Mouse (Mus musculus) hindbrain, embryonic 15.5 days (tissue): Measurements from ENCODE around the gene Asic3. TPM values are rescaled to one million over a fixed set of nuclear protein-coding genes. Genes with fewer than 3 reads are reported as not detected.

Experiments
- ATAC-seq: fragments of 200-750 bp; cut with Nextera tagmentation; 2 replicates; pipeline ENCODE4 v1.8.0; 2017; ENCODE audit warnings: low read depth, moderate number of reproducible peaks, moderate TSS enrichment; ENCODE audit not compliant: low FRiP score
- H3K27ac ChIP-seq: fragments of 300-500 bp; sonication (generic); replicated peaks from 2 replicates; pipeline ENCODE4 v1.5.1; 2015; ENCODE audit warnings: mild to moderate bottlenecking, inconsistent platforms
- H3K27me3 ChIP-seq: fragments of 300-500 bp; sonication (generic); 2 replicates; pipeline ENCODE4 v1.6.1; 2015; ENCODE audit warnings: control low read depth, inconsistent platforms
- H3K36me3 ChIP-seq: fragments of 300-500 bp; sonication (generic); 2 replicates; pipeline ENCODE4 v1.6.1; 2015; ENCODE audit warnings: control low read depth, inconsistent platforms
- H3K4me1 ChIP-seq: fragments of 300-500 bp; sonication (generic); replicated peaks from 2 replicates; pipeline ENCODE4 v1.6.1; 2015; ENCODE audit warnings: control low read depth, inconsistent platforms
- H3K4me2 ChIP-seq: fragments of 300-500 bp; sonication (generic); 2 replicates; pipeline ENCODE4 v1.6.1; 2015; ENCODE audit warnings: moderate library complexity, mild to moderate bottlenecking, inconsistent platforms
- H3K4me3 ChIP-seq: fragments of 300-500 bp; sonication (generic); 2 replicates; pipeline ENCODE4 v1.5.1; 2015; ENCODE audit warnings: mild to moderate bottlenecking, inconsistent platforms
- H3K9ac ChIP-seq: fragments of 300-500 bp; sonication (generic); 2 replicates; pipeline ENCODE4 v1.6.1; 2015; ENCODE audit warnings: inconsistent platforms
- H3K9me3 ChIP-seq: fragments of 300-500 bp; sonication (generic); 2 replicates; pipeline ENCODE4 v1.6.1; 2016; ENCODE audit warnings: control low read depth, inconsistent platforms
- WGBS: fragments of 180-500 bp; shearing (Covaris S2); methylation state at CpG from one replicate; pipeline ENCODE4 v1.1.7; 2015; 5-methylcytosine and 5-hydroxymethylcytosine counted together
- polyA plus RNA-seq: library from polyadenylated mRNA; unstranded; fragments of >200 nt; fragmentation: Nextera tagmentation; extraction: Ambion mirVana; gene quantifications from 2 replicates; pipeline ENCODE4 v1.2.1, GENCODE M21; 2015

The Asic3 gene
- polyA plus RNA-seq, 1 experiment from 2014 or later, result 0.88 TPM

DNA sequence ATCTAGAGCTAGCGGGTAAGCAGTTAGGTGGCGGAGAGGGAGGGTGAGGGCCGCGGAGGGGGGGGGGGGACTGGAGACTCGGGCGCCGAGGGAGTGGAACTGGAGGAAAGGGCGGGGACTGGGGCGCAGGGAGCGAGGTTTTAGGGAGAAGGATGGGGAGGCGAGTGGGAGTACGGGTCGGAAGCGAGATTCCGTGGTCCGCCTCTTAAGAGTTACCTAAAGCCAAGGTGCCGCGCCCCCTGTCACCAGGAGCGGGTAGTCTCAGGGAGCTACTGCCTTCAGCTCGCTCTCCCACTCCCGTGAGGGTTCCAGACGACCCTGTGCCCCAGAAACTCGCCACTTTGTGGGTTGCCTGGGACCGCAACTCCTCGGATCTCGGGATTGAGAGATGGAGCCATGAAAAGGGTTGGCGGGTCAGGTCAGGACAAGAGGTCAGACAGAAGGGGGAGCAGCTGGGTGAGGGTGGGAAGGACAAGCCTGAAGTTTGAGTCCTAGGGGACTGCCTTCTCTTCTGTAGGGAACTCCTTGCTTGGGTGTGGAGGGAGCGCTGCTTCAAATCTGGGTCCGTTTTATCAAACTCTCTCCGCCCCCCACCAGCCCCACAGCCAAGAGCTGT is 12.3 kb downstream of the Asic3 start:
- Histone ChIP-seq H3K4me3 (peak overlapping the region; percentile 62), H3K4me2 (peak overlapping the region; percentile 72), H3K9ac (peak overlapping the region; percentile 59), H3K9me3 (no peaks in the 10 kb centered on the region), H3K27ac (peak overlapping the region; percentile 90), H3K36me3 (no peaks in the 10 kb centered on the region), H3K27me3 (peaks cover 4% of the 10 kb centered on the region; the same call in 1 of the 2 replicates), H3K4me1 (peaks cover 58% of the 10 kb centered on the region)
- under 1% methylated on average over 25 of the region's 30 CpGs for WGBS
- no peak for ATAC-seq

DNA sequence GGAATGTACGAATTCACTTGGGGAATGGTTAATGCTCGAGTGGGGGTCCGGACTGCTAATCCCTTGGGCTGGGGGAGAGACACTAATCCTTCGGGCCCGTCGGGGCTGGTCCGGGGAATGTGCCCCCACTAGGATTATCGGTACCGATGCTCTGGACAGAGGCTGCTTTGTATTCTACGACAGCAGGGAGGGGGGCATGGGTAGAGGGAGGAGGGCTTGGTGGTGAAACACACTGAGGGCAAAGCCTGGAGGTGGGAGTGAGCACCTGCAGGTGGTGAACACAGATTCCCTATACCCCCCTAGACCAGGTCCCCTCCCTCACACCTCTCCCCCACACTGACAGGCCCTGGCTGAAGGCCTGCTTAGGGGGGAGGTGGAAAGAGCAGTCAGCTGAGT is 12.8 kb downstream of the Asic3 start:
- Histone ChIP-seq H3K9ac (peak overlapping the region; percentile 59; the same call in 1 of the 2 replicates), H3K27ac (no peak overlapping the region), H3K9me3 (no peaks in the 10 kb centered on the region), H3K4me1 (peaks cover 58% of the 10 kb centered on the region), H3K4me3 (peak overlapping the region; percentile 62), H3K4me2 (peak overlapping the region; percentile 72), H3K27me3 (peaks cover 4% of the 10 kb centered on the region; the same call in 1 of the 2 replicates), H3K36me3 (no peaks in the 10 kb centered on the region)
- no peak for ATAC-seq
- 4% methylated on average over 10 of the region's 10 CpGs for WGBS

DNA sequence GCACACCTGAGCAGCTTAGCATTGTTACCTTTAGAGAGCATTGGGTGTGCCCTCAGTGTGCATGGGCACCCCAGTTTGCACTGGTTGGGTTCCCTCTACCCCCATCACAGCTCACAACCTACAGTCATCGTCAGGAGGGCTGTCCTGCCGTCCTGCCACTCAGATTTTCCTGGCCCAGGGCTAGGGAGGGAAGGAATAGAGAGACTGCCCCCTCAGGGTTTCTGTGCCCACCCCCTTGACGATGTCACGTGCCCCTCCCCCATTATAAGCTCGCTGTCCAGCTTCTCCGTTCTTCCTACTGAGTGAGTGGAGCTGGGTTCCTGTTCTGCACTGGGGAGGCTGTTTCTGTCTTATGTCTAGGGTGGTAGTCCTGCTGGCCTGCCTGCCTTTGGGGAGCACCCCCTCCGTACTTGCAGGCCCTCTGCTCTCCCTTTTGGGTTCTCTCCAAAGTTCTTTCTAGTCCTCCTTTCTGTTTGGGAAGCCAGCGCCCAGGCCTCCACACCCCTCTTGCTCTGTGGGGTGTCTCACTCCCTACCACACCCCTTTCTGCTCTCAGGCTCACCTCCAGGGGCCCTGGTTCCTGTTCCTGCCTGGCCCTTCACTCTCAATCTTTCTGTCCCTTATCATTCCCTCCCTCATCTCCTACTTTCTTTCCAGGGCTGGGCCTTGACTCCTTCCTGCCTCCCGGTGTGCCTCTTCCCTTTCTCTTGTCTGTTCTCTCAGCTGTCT is 13.5 kb downstream of the Asic3 start:
- Histone ChIP-seq H3K4me2 (peak overlapping the region; percentile 72), H3K4me3 (no peak overlapping the region), H3K36me3 (no peaks in the 10 kb centered on the region), H3K9ac (no peak overlapping the region), H3K27ac (no peak overlapping the region), H3K4me1 (peaks cover 57% of the 10 kb centered on the region), H3K27me3 (peaks cover 4% of the 10 kb centered on the region; the same call in 1 of the 2 replicates), H3K9me3 (no peaks in the 10 kb centered on the region)
- WGBS, result 15% methylated on average over 9 of the region's 9 CpGs
- no peak for ATAC-seq

DNA sequence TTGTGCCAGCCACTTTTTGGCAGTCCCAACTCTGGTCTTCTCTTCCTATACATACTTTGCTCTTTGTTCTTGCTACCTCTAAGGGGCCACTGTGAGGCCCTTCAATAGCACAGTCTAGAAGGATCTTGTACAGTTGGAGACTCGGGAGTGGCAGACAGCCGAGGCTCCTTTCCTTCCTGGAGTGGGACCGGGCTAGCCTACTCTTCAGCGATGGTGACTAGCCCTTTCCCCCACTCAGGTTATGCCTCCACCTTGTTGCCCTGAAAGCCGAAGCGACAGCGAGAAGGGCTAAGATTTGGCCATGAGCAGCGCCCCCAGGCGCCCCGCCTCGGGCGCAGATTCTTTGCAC is 14.1 kb downstream of the Asic3 start:
- peak overlapping the region; percentile 72 for H3K4me2 ChIP-seq
- no peak overlapping the region for H3K4me3 ChIP-seq
- ATAC-seq, result no peak
- H3K9me3 ChIP-seq, result no peaks in the 10 kb centered on the region
- H3K36me3 ChIP-seq, result no peaks in the 10 kb centered on the region
- no peak overlapping the region for H3K27ac ChIP-seq
- H3K4me1 ChIP-seq, result peaks cover 51% of the 10 kb centered on the region
- H3K9ac ChIP-seq, result no peak overlapping the region
- 20% methylated on average over 12 of the region's 12 CpGs for WGBS
- H3K27me3 ChIP-seq, result peaks cover 4% of the 10 kb centered on the region; the same call in 1 of the 2 replicates

DNA sequence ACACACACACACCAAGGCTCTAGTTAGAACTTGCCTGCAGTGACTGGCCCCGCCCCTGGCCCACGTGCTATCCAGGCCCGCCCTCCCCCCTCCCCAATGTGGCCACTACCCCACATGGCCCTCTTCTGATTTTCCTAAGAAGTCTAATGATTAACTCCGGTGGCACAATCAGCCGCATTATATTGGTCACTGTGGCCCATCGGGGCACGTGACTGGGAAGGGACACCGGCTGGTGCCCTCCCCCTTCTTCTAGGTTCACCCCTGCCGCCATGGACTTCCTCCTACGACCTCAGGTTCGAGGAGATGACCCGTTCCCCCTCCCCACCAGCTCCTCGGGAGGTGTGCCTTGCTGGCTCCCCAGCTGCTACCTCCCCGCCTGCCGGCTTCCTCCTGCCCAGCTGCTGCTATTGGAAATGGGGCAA is 14.8 kb downstream of the Asic3 start:
- H3K4me1 ChIP-seq, result peaks cover 44% of the 10 kb centered on the region
- peaks cover 4% of the 10 kb centered on the region; the same call in 1 of the 2 replicates for H3K27me3 ChIP-seq
- H3K27ac ChIP-seq, result no peak overlapping the region
- WGBS, result 8% methylated on average over 15 of the region's 15 CpGs
- H3K36me3 ChIP-seq, result no peaks in the 10 kb centered on the region; the same call in 1 of the 2 replicates
- no peak overlapping the region for H3K9ac ChIP-seq
- H3K9me3 ChIP-seq, result no peaks in the 10 kb centered on the region
- H3K4me3 ChIP-seq, result no peak overlapping the region
- peak overlapping the region; percentile 23 for H3K4me2 ChIP-seq
- ATAC-seq, result no peak

DNA sequence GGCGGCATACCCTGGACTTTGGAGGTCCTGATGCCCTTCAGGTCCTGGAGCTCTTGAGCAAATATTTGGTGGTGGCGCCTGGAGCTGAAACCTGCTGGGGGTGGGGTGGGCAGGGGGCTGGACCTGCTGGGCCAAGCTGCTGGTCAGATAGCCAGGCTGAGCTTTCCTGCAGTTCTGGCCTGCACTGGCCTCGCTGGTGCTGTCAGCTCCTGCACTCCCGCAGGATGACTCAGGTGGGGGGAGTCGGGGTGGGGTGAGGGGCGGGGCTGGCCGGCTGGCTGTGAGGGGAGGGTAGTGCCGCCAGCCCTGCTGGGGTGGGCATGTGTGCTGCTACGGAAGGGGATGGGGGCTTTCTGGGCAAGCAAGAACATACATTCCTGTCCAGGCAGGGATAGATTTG is 15.4 kb downstream of the Asic3 start:
- no peak for ATAC-seq
- WGBS, result 15% methylated on average over 8 of the region's 9 CpGs

DNA sequence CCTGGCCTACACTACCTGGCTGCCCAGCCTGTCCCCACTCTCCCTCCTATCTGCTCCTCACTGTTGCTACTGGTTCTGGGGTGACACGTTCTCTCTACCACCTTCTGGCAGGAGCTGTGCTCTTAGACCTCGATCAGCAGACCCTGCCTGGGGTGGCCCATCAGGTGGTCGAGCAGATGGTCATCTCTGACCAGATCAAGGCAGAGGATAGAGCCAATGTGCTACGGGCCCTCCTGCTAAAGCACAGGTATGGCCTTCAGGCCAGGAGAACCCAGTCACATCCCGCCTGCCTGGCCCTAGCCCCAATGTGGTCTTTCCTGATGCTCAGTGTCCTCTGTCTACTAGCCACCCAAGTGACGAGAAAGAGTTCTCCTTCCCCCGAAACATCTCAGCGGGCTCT is 20.8 kb downstream of the Asic3 start:
- Histone ChIP-seq H3K27me3 (no peaks in the 10 kb centered on the region), H3K4me2 (no peak overlapping the region), H3K9me3 (no peaks in the 10 kb centered on the region), H3K9ac (no peak overlapping the region), H3K4me3 (no peak overlapping the region), H3K36me3 (no peaks in the 10 kb centered on the region; the same call in none of the 2 replicates), H3K4me1 (no peaks in the 10 kb centered on the region), H3K27ac (no peak overlapping the region)
- no peak for ATAC-seq
- WGBS, result 90% methylated on average over 8 of the region's 8 CpGs

More for the DNA sequence above, 15.4 kb downstream of the Asic3 start:
- Histone ChIP-seq H3K9ac (no peak overlapping the region), H3K9me3 (no peaks in the 10 kb centered on the region), H3K27me3 (peaks cover 4% of the 10 kb centered on the region; the same call in 1 of the 2 replicates), H3K4me1 (peaks cover 43% of the 10 kb centered on the region), H3K36me3 (no peaks in the 10 kb centered on the region; the same call in 1 of the 2 replicates), H3K4me2 (peak overlapping the region; percentile 23), H3K4me3 (no peak overlapping the region), H3K27ac (no peak overlapping the region)

DNA sequence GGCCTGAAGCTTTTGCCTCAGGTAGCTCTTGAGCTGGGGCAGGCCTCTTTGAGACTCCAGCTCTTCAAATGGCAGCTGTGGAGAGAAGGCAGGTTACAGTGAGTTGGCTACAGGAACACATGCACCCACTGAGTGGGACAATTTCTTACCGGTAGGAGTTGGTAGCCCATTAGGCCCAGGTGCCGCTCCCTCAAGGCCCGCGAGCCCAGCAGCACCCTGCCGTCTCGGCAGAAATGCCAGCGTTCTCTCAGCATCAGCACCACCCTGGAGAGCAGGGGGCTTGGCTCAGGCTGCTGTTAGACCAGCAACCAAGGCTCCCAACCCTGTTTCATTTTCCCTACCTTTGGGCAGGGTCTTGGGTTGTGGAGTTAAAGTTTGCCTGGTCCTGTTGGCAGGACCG is 28.0 kb downstream of the Asic3 start:
- Histone ChIP-seq H3K9me3 (no peaks in the 10 kb centered on the region), H3K27me3 (no peaks in the 10 kb centered on the region), H3K36me3 (peaks cover 21% of the 10 kb centered on the region), H3K27ac (no peak overlapping the region), H3K9ac (no peak overlapping the region), H3K4me2 (no peak overlapping the region), H3K4me1 (peaks cover 21% of the 10 kb centered on the region), H3K4me3 (no peak overlapping the region)
- ATAC-seq, result no peak
- WGBS, result 96% methylated on average over 8 of the region's 8 CpGs

DNA sequence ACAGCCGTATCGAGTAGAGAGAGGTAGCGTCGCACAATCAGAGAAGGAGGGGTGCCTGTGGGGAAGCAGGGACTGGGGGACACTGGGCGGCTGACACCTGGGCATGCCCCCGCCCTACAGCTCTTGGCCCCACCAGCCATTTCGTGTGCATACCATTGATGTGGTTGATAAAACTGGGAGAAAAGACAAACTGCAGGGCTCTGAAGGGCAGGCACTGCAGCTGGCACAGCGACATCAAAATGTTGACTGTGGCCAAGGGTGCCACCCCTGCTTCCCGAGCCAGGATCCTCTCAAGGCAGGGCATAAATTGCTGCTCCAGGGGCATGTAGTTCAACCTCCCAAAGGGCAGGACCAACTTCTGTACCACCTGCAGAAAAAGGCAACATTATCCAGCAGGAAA is 28.8 kb downstream of the Asic3 start:
- Histone ChIP-seq H3K9me3 (no peaks in the 10 kb centered on the region), H3K27me3 (no peaks in the 10 kb centered on the region), H3K4me2 (no peak overlapping the region), H3K27ac (no peak overlapping the region), H3K4me1 (peaks cover 27% of the 10 kb centered on the region), H3K9ac (no peak overlapping the region), H3K4me3 (no peak overlapping the region), H3K36me3 (peaks cover 21% of the 10 kb centered on the region)
- 91% methylated on average over 9 of the region's 9 CpGs for WGBS
- no peak for ATAC-seq

DNA sequence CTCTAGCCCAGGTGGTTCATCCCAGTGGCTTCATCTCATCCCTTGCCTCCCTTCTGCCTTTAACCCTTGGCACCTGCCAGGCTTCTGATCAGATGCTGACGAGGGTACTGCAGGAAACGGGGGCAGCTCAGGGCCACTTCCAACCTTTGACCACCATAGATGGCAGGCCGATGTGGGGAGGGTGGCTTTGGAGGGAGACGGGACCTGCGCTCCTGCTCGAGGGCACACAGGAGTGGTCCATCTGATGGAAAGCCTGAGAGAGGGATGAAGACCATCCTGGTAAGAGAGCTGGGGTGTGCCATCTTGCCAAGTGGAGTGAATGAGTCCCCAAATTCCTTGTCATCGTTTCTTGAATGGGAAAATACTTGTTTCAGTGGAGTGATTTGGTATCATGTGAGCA is 30.0 kb downstream of the Asic3 start:
- WGBS, result 93% methylated on average over 7 of the region's 7 CpGs
- no peak for ATAC-seq

DNA sequence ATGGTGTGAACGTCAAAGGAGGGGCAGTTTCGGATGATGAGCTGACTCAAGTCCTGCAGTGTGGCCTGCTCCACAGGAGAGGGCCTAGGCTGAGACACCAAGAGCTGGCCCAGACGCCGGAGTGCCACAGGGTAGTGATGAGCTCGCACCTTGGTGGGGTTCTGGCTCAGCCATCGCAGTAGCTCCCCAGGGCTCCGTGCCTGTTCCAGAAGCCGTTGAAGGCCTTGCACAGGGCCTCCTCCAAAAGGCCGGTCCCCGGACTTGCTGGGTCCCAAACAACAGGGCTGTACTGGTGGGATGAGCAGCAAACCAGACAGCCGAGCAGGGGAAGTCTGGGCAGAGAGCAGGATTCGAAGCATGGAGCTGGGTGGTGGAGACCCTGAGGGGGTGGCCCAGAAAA is 30.7 kb downstream of the Asic3 start:
- H3K27me3 ChIP-seq, result no peaks in the 10 kb centered on the region
- no peak for ATAC-seq
- H3K4me1 ChIP-seq, result peaks cover 39% of the 10 kb centered on the region
- no peaks in the 10 kb centered on the region for H3K9me3 ChIP-seq
- H3K9ac ChIP-seq, result peak overlapping the region; percentile 97; the same call in 1 of the 2 replicates
- peak overlapping the region; percentile 92 for H3K4me2 ChIP-seq
- WGBS, result 85% methylated on average over 12 of the region's 12 CpGs
- H3K27ac ChIP-seq, result peak overlapping the region; percentile 96; the same call in 1 of the 2 replicates
- peaks cover 21% of the 10 kb centered on the region for H3K36me3 ChIP-seq
- H3K4me3 ChIP-seq, result peak overlapping the region; percentile 93

More for the DNA sequence above, 30.0 kb downstream of the Asic3 start:
- Histone ChIP-seq H3K9ac (no peak overlapping the region), H3K9me3 (no peaks in the 10 kb centered on the region), H3K4me3 (no peak overlapping the region), H3K27ac (no peak overlapping the region), H3K4me1 (peaks cover 39% of the 10 kb centered on the region), H3K4me2 (no peak overlapping the region), H3K27me3 (no peaks in the 10 kb centered on the region), H3K36me3 (peaks cover 21% of the 10 kb centered on the region)

DNA sequence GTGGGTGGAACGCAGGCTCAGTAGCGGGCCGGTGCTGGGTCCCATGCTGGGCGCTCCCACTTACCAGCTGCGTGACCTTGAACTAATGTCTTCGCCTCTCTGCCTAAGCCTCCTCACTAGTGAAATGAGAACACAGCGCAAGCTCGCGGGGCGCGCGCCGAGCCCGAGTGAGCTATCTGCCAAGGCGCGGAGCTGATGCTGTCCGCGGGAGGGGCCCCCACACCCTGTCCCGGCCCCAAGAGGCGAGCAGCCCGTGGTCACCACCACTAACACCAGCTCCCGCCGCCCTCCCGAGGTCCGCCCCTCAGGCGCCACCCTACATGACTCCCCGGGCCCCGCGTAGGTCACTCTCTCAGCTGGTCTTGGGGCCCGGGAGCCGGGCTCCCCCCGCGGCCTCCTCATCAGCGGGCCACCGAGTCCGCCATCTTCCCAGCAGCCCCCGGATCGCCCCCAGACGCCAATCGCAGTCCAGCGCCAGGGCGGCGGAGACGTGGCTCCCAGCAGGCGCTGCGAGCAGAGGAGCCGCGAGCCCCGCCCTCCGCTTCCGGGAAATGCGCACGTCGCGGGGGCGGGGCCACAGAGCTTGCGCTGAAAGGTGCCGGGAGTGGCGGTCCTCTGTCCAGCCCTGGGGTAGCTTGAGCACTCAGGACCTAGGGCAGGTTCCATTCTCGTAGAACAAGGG is 31.7 kb downstream of the Asic3 start, which contains the start of gene Fastk:
Fastk (minus strand) TSS at position 542 of the 682 bp plus-strand sequence.
- Histone ChIP-seq H3K9ac (peak within 1 kb of the TSS; percentile 97), H3K27me3 (no peaks in the 10 kb centered on the region), H3K9me3 (no peaks in the 10 kb centered on the region), H3K36me3 (peaks cover 18% of the 10 kb centered on the region; the same call in 1 of the 2 replicates), H3K4me3 (peak within 1 kb of the TSS; percentile 93), H3K4me2 (peak within 1 kb of the TSS; percentile 92), H3K27ac (peak within 1 kb of the TSS; percentile 96), H3K4me1 (peaks cover 39% of the 10 kb centered on the region)
- peak; percentile 83 for ATAC-seq
- under 1% methylated on average over 60 of the region's 60 CpGs for WGBS
